Mouse (Mus musculus) limb, embryonic 10.5 days (tissue): Measurements from ENCODE around the gene Uvrag. TPM values are rescaled to one million over a fixed set of nuclear protein-coding genes. Genes with fewer than 3 reads are reported as not detected.

ENCODE experiments used
- DNase-seq: peaks from one replicate; pipeline ENCODE4 v3.0.0-alpha.2; 2017; ENCODE audit warnings: low spot score
- H3K27ac ChIP-seq: fragments of 300-500 bp; sonication (generic); 2 replicates; pipeline ENCODE4 v1.5.1; 2016; ENCODE audit warnings: mild to moderate bottlenecking
- H3K27me3 ChIP-seq: fragments of 300-500 bp; sonication (generic); 2 replicates; pipeline ENCODE4 v1.6.1; 2016; ENCODE audit warnings: low read depth, mild to moderate bottlenecking; ENCODE audit not compliant: poor library complexity, severe bottlenecking
- H3K36me3 ChIP-seq: fragments of 300-500 bp; sonication (generic); 2 replicates; pipeline ENCODE4 v1.6.1; 2016; ENCODE audit warnings: mild to moderate bottlenecking, moderate library complexity
- H3K4me1 ChIP-seq: fragments of 300-500 bp; sonication (generic); 2 replicates; pipeline ENCODE4 v1.6.1; 2016
- H3K4me3 ChIP-seq: fragments of 300-500 bp; sonication (generic); 2 replicates; pipeline ENCODE4 v1.5.1; 2016; ENCODE audit warnings: mild to moderate bottlenecking, moderate library complexity
- H3K9me3 ChIP-seq: fragments of 300-500 bp; sonication (generic); replicated peaks from 2 replicates; pipeline ENCODE4 v1.6.1; 2016; ENCODE audit warnings: mild to moderate bottlenecking
- WGBS: fragments of 180-500 bp; shearing (Covaris S2); methylation state at CpG from one replicate; pipeline ENCODE4 v1.1.7; 2016; 5-methylcytosine and 5-hydroxymethylcytosine counted together
- polyA plus RNA-seq: library from polyadenylated mRNA; unstranded; fragments of >200 nt; fragmentation: Nextera tagmentation; extraction: Ambion mirVana; gene quantifications from 2 replicates; pipeline ENCODE4 v1.2.1, GENCODE M21; 2016

Uvrag gene
- polyA plus RNA-seq, 1 experiment from 2014 or later, result 12.0 TPM

DNA sequence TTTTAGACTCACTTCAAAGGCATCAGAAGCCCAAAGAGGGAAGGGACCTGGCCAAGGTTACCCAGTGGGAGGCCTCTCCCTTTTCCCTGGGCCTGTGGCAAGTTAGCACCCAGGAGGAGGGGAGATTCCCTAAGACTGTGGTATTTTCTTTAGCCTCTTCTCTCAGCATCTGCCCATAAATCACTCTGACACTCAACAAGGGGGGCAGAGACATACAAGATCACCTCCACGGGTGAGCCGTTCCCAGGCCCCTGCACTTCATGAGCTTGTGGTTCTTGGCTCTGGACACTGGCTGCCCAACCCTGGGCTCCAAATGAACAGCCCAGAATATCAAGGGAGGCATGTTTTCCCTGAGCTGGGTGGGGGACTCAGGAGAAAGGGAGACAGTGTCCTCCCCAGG, 279.9 kb downstream of the Uvrag start:
- H3K4me3 ChIP-seq, result no peak overlapping the region
- H3K36me3 ChIP-seq, result no peaks in the 10 kb centered on the region
- 0 out of 2 replicates have a peak overlapping the region, but pooled peaks have one; percentile 7 for H3K27ac ChIP-seq
- WGBS, result 6% methylated on average over 2 of the region's 2 CpGs
- DNase-seq, result no peak
- peaks cover 64% of the 10 kb centered on the region for H3K4me1 ChIP-seq
- H3K9me3 ChIP-seq, result no peaks in the 10 kb centered on the region
- H3K27me3 ChIP-seq, result peaks cover 70% of the 10 kb centered on the region

DNA sequence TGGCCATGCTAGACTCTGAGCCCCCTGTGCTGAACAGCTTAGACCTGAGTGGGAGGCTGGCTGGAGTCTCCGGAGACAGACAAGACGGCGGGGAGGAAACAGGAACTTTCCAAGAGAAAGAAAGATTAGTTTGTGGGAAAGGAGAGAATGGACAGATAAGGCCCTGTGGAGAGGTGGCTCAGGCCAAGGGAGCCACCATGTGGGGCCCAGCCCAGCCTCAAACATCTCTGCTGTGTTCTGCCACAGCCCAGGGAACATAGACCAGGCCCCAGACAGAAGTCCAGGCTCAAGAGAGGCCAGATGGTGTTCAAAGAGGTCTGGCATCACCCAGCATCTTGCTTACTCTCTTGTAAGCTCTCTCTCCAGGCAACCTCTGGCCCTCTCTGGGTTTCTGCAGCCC, 283.8 kb downstream of the Uvrag start:
- Histone ChIP-seq H3K9me3 (no peaks in the 10 kb centered on the region), H3K27ac (peak overlapping the region; percentile 54; the same call in 1 of the 2 replicates), H3K27me3 (peaks cover 47% of the 10 kb centered on the region), H3K36me3 (peaks cover 23% of the 10 kb centered on the region), H3K4me1 (peaks cover 64% of the 10 kb centered on the region), H3K4me3 (no peak overlapping the region)
- no peak for DNase-seq
- 84% methylated on average over 3 of the region's 3 CpGs for WGBS

DNA sequence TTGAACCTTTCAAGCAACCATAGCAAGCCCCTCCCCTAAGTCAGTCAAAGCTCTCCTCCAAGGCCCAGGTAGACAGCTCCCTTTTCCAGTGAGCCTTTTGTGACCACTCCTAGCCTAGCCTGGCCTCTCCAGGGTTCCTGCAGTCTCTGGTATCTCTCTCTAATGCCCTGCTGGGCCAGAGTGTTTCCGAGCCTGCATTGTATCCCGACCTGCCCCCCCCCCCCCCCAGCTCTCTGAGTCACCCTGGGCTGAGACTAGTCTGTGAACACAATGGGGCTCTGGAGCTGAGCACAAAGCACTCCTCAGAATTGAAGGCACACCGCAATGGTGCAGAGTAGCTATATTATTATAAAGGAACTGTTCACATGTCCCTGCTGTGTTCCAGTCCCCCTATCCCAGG, 284.8 kb downstream of the Uvrag start:
- DNase-seq, result no peak
- Histone ChIP-seq H3K9me3 (no peaks in the 10 kb centered on the region), H3K27ac (peak overlapping the region; percentile 32; the same call in 1 of the 2 replicates), H3K4me3 (no peak overlapping the region), H3K36me3 (peaks cover 29% of the 10 kb centered on the region), H3K4me1 (peaks cover 65% of the 10 kb centered on the region), H3K27me3 (peaks cover 39% of the 10 kb centered on the region)
- 52% methylated on average over 3 of the region's 3 CpGs for WGBS

DNA sequence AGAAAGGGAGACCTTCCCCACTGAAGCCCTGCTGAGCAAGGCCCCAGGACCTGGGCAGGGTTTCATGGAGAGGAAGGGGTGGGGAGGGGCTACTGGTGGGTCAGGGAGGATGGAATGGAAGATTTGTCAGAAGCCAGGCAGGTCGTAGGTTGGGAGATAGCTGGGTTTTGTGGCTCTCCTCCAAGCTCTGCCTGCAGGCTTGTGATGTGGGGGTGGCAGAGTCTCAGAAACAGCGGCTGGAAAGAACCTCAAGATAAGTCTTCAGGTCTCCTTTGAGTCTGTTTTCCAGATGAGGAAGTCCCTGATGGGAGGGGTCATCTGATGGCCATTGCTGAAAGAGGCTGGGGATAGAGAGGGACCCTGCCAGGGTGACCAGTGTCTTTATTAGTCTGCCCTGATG, 285.6 kb downstream of the Uvrag start:
- Histone ChIP-seq H3K27me3 (peaks cover 33% of the 10 kb centered on the region), H3K27ac (no peak overlapping the region), H3K4me1 (peaks cover 67% of the 10 kb centered on the region), H3K4me3 (no peak overlapping the region), H3K36me3 (peaks cover 36% of the 10 kb centered on the region), H3K9me3 (no peaks in the 10 kb centered on the region)
- no peak for DNase-seq
- 73% methylated on average over 2 of the region's 2 CpGs for WGBS

DNA sequence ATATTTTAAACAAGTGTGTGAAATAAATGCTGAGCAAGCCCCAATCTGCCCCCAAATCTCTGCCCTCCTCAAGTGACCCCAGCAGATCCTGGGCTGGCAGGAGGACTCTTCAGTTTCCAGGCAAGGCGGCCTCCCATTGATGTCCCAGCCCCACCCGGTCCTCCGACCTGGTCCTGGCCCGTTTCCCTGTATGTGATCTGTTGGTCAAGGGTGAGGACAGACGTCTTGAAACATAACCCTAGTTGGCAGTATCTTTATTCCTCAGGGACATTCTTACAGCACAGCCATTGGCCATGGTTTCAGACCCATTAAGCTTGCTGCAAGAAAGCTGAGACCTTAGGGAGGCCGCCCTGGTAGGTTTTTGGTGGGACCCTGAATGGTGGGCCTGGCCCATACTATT, 287.1 kb downstream of the Uvrag start:
- Histone ChIP-seq H3K27ac (0 out of 2 replicates have a peak overlapping the region, but pooled peaks have one; percentile 26), H3K9me3 (no peaks in the 10 kb centered on the region), H3K4me1 (peaks cover 69% of the 10 kb centered on the region), H3K4me3 (no peak overlapping the region), H3K36me3 (peaks cover 51% of the 10 kb centered on the region), H3K27me3 (peaks cover 35% of the 10 kb centered on the region)
- DNase-seq, result no peak
- 91% methylated on average over 6 of the region's 6 CpGs for WGBS

DNA sequence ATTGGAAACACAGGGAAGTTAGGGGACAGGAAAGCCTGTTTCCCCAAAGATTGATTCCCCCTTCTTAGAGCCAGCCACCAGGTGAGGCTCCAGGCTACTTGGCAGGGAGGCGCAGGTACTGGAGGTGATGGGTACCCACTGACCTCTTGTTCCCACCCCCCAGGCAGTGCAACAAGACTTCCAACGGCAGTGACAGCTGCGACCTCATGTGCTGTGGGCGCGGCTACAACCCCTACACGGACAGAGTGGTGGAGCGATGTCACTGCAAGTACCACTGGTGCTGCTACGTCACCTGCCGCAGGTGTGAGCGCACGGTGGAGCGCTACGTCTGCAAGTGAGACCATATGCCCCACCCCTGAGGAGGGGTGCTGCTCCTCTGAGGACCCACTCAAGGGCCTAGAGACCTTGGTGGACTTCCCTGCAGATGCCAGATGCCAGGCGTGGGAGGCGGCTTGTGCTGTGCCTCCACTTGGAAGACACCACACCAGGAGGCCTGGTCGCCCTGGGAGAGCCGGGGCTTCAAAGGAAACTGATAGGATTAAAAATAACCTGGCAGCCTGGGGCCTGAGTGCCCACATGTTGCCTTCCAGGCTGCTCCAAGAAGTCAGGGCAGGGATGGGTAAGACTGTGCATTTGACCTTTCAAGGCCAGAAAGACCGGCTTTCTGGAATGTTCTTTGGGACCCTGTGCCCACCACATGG, 287.8 kb downstream of the Uvrag start:
- DNase-seq, result no peak
- WGBS, result 83% methylated on average over 18 of the region's 18 CpGs
- Histone ChIP-seq H3K4me3 (no peak overlapping the region), H3K4me1 (peaks cover 71% of the 10 kb centered on the region), H3K9me3 (no peaks in the 10 kb centered on the region), H3K27me3 (peaks cover 39% of the 10 kb centered on the region), H3K27ac (no peak overlapping the region), H3K36me3 (peaks cover 58% of the 10 kb centered on the region)

DNA sequence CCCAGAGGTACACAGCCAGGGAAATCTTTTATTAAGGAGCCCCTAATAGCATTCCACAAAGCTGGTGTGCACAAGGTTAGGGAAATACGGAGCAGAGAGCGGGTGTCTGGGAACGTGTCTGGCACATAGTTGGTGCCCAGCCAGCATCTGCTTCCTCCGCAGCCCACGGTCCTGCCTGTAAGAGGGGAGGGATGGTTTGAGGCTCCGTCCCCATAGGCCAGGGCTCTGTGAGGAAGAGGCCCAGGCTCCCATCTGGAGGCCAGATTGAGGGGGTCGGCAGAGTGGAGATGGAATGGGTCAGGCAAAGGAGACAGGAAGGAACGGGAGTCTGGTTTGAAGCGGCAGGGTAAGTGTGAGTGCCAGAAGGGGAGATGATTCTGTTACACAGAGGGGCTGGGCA, 289.7 kb downstream of the Uvrag start:
- Histone ChIP-seq H3K4me1 (peaks cover 56% of the 10 kb centered on the region), H3K4me3 (no peak overlapping the region), H3K36me3 (peaks cover 71% of the 10 kb centered on the region), H3K27me3 (peaks cover 55% of the 10 kb centered on the region), H3K9me3 (no peaks in the 10 kb centered on the region), H3K27ac (peak overlapping the region; percentile 53)
- DNase-seq, result peak; percentile 80
- WGBS, result 33% methylated on average over 9 of the region's 9 CpGs

DNA sequence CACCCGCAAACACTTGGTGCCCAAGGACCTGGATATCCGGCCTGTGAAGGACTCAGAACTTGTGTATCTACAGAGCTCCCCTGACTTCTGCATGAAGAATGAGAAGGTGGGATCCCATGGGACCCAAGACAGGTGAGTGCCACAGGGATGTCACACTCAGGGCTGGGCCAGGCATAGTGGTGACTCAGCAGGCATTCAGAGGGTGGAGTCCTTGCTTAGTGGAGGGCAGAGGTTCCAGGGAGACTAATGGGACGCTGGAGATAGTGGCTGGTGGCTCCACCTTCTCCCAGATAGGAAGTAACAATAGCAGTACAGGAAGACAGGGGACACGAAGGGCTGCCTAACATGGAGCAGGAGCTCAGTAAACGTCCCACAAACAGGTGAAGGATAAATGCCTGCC, 290.6 kb downstream of the Uvrag start:
- H3K27me3 ChIP-seq, result peaks cover 56% of the 10 kb centered on the region
- peaks cover 57% of the 10 kb centered on the region for H3K4me1 ChIP-seq
- no peak overlapping the region for H3K4me3 ChIP-seq
- H3K27ac ChIP-seq, result peak overlapping the region; percentile 53; the same call in 1 of the 2 replicates
- H3K9me3 ChIP-seq, result no peaks in the 10 kb centered on the region
- no peak for DNase-seq
- peaks cover 71% of the 10 kb centered on the region for H3K36me3 ChIP-seq
- 84% methylated on average over 5 of the region's 5 CpGs for WGBS

DNA sequence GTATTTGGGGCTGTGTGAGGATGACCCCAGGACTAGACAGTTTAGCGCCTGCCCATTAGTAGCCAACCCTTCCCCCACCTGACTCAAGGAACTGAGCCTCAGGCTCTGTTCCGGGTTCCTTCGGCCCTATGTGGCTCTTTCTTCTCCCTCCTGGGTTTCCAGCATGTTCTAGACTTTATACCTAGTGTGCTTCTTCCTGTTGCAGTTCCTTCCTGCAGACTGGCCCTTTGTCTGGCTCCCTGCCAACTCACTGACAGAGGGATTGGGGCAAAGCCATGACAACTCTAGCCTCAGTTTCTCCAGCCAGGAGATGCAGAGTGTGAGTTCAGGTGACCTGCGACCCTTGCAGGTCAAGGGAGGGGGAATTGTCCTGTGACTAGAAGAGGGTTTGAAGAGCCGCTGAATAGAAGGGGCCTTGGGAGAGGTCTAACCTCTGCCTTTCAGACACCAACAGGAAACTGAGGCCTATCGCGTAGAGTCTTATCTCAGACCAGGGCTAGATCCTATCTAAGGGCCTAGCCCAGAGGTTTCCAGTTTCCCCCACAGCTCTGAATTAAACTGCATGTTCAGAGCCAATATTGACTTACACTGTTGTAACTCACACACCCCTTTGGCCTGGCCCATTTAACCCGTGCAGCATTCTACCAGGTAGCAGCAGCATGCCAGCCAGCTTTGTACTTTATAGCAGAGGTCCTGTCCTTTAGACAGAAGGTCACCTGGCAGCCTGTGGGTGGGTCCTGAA, 291.9 kb downstream of the Uvrag start:
- Histone ChIP-seq H3K4me1 (peaks cover 57% of the 10 kb centered on the region), H3K27me3 (peaks cover 67% of the 10 kb centered on the region), H3K27ac (no peak overlapping the region), H3K9me3 (no peaks in the 10 kb centered on the region), H3K4me3 (no peak overlapping the region), H3K36me3 (peaks cover 65% of the 10 kb centered on the region)
- DNase-seq, result no peak
- WGBS, result 85% methylated on average over 8 of the region's 8 CpGs

DNA sequence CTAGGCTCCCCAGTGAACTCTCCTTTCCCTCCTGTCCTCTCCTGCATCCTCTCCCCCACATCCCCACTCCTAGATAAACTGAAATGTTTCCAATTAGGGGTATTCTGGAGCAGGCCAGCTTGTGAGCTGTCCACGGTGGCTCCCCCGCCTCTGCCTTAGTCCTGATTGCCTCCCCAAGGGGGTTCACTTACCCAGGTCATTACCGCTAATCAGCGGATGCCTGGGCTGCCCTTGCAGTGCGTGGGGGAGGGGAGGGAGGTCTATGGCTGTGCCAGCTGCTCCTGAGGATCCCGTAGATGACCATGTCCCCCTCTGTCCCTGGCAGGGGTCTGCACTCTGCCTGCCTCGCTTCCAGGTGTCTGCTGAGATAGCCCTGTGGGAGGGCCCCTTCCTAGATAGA, 297.3 kb downstream of the Uvrag start:
- H3K36me3 ChIP-seq, result peaks cover 18% of the 10 kb centered on the region
- peaks cover 95% of the 10 kb centered on the region for H3K27me3 ChIP-seq
- peak overlapping the region; percentile 37; the same call in 1 of the 2 replicates for H3K27ac ChIP-seq
- no peaks in the 10 kb centered on the region for H3K9me3 ChIP-seq
- DNase-seq, result peak; percentile 57
- WGBS, result 7% methylated on average over 7 of the region's 7 CpGs
- peaks cover 82% of the 10 kb centered on the region for H3K4me1 ChIP-seq
- H3K4me3 ChIP-seq, result peak overlapping the region; percentile 20

DNA sequence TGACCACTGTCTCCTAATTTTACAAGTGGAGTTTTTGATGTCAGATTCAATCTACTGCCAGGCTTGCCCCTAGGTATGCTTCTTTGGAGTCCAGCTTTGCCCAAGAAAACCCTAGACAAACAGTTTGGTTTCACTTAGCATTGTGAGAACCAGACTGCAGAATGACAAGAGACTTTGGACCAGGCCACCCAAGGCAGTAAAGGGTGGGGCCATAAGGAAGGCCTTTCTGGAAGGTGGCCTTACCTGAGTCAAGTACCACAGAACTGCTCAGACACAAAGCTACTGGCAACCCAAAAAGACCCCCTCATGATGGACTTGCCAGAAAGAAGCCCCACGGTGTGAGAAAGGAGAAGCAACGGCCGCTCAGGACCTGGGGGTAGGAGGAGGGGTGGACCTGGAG, 297.9 kb downstream of the Uvrag start:
- WGBS, result 86% methylated on average over 3 of the region's 3 CpGs
- H3K27me3 ChIP-seq, result peaks cover 95% of the 10 kb centered on the region
- DNase-seq, result no peak
- peak overlapping the region; percentile 20 for H3K4me3 ChIP-seq
- peaks cover 84% of the 10 kb centered on the region for H3K4me1 ChIP-seq
- no peaks in the 10 kb centered on the region for H3K9me3 ChIP-seq
- H3K27ac ChIP-seq, result no peak overlapping the region; the same call in 1 of the 2 replicates
- peaks cover 13% of the 10 kb centered on the region for H3K36me3 ChIP-seq

DNA sequence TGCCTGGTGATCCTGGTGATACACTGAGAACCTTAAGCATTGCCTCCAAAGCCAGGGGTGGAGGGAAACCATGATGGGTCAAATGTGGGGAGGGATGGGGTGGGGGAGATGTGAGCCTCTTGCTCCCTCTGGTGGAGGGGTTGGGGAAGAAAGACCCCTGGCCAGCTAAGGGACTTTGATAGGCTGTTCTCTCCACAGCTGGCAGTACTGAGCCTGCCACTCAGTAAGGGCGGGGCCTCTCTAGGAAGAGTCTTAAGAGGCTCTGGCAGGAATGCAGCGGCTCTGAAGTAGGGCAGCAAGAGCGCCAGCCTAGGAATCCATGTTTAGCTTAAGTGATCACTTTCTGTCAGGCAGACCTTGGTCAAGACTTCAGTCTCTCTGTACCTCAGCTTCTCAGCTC, 299.1 kb downstream of the Uvrag start:
- Histone ChIP-seq H3K4me3 (no peak overlapping the region), H3K27me3 (peaks cover 95% of the 10 kb centered on the region), H3K4me1 (peaks cover 96% of the 10 kb centered on the region), H3K27ac (no peak overlapping the region), H3K36me3 (peaks cover under 1% of the 10 kb centered on the region), H3K9me3 (no peaks in the 10 kb centered on the region)
- 29% methylated on average over 3 of the region's 3 CpGs for WGBS
- no peak for DNase-seq

DNA sequence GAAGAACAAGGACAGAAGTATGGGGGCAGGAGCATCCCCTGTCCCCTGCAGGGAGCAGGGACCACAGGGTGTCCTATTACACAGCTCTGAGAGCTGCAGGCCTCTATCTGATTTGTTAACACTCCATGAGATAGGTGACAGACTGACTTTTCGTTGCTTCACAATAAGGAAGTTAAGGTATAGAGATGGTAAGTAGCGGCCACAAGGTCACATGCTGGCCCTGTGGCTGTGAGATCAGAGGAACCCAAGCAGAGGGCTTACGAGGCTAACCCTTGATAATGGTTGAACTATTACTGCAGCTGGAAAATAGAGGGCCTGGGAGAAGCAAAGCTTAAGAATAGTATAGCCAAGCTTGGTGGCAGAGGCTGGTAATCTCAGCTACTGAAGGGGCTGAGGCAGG, 300.2 kb downstream of the Uvrag start:
- no peak for DNase-seq
- Histone ChIP-seq H3K27me3 (peaks cover 97% of the 10 kb centered on the region), H3K4me1 (peaks cover 99% of the 10 kb centered on the region), H3K9me3 (no peaks in the 10 kb centered on the region), H3K36me3 (no peaks in the 10 kb centered on the region), H3K27ac (no peak overlapping the region), H3K4me3 (peak overlapping the region; percentile 67; the same call in 1 of the 2 replicates)
- WGBS, result 15% methylated on average over 3 of the region's 3 CpGs
